Mouse (Mus musculus) kidney, postnatal 10 days (tissue): ENCODE data around the gene Mpst.

Source experiments
- DNase-seq: peaks from one replicate; pipeline ENCODE4 v3.0.0; 2021; ENCODE audit warnings: mixed read lengths

Mpst gene

DNA sequence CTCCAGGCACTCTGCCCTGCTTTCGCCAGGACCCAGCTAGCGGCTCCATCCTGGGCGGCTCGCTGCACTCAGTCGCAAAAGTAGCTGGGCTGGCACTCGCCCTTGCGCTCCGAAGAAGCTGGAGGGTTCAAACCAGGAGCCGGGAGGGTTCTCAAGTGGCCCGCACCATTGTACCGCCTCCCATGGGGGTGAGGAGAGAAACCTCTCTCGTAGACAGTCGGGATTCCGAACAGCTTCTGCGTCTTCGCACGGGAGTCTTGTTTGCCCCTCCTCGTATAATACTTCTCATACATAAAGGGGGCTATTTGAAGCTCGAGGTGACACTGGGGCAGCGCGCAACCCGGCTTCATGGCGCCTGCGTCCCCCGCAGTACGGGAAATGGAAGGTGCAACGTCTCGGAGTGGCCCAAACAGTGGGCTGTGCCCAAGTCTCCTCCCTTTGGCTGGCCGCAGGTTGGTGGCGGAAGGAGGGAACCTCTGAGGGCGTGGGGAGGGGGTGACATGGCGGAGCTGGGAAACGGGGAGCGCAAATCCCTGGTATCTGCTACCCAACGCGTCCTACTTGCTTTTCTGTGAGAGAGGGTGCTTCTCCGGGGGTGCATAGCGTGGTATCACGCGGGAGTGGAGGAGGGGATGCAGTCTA, at the start of gene Mpst:
TSS of gene Mpst (plus strand) at position 124 of the 642 bp plus-strand sequence.
- peak; percentile 92 for DNase-seq

DNA sequence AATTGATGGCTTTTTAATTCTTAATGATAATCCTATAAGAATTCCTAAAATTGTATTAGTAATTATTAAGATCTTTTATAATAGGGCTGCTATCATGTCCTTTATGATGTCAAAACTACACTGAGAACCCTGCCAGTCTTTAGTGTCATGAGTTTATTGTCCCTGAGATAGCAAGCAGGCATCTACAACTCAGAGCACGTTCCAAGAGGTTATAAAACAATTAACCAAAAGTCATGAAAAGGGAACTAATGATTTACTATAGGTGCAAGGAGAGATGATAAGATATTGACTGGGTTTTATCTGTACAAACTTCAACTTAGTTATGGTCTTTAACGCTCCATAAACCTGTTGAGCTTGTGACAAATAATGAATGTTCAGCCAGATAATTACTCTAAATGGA, 40.3 kb upstream of the Mpst start:
- DNase-seq, result no peak

DNA sequence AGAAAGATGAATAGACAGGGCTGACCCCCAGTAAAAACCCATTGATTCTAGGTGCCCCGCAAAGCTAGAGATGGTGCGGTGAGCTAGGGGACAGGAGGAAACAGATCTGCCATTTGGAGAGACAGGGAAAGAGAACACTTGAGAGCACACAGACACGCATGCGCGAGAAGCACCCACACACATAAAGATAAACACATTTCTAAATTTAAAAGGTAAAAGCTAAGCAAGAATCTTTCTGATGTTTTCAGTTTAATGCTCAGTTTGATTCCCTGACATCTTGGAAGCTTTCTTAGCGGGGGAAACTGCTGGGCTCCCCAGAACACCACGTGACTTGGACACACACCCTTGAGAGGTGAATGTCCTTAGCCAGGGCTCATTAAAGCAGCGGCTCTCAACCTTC, 39.3 kb upstream of the Mpst start:
- DNase-seq, result no peak

DNA sequence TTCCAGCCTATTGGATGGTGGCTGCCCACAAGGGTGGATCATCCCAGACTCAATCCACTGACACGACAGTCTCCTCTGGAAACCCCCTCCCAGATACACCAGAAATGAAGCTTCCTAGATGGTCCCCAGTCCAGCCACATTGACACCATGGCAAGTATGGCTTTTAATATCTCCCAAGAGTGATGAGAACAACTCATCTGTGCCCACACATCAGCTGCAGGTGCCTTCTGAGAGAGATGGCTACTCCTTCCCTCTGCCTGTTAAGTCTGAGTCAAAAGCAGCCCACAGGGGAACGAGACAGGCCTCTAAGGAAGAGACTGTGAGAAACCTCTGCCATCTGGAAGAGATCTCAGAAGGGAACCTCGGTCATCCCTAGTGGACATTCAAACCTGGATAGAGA, 38.4 kb upstream of the Mpst start:
- DNase-seq, result no peak

DNA sequence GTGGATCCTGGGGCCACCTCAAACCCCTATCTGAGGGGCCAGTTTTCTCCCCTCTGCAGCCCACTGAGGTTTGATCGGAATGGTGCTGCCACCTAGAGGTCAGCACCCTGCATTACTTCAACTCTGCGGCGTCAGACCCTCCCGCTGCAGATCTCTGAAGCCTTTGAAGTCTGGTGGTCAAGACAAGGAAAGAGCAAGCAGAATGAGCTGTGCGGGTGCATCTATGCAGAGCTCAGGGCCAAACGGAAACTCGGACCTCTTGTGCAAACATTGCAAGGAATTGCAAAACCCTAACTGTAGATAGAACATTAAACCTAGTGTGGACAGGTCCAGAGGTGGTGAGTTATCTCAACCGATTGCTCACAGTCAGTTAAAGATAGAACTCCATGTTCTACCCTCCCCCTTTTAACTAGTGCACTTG, 37.3 kb upstream of the Mpst start:
- peak; percentile 49 for DNase-seq

DNA sequence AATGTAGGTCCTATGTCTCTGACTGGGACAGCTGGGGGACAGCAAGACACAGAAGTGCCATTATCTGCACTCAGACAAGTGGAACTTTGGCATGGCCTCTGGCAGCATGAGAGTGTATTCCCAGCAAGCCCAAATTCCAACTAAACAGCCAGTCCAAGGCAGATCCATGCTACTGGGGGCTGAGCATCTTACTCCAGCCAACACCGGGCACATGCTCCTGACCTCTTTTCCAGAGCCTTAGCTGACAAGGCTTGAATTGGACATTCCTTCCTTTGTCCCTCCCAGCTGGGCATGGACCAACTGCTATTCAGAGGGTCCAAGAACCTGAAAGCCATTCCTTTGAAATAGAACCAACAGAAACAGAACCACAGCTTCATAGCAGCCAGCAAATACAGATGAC, 36.6 kb upstream of the Mpst start:
- DNase-seq, result no peak

DNA sequence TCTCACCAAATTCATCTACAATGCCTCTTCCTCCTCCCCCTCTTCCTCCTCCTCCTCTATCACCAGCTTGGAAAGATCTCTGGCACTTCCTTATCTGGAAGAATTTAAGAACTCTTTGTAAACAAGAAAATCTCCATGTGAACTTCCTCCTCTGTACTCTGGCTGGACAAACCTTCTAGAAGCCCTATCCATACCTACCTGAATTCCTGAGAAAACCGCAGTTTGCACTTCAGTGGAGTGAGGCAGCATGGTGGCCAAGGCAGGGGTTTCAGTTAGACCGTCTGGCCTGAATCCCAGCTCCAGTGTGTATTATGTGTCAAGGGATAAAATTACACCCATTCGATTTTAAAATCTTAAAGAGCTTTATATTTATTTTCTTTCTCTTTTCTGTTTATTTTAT, 33.4 kb upstream of the Mpst start:
- no peak for DNase-seq

DNA sequence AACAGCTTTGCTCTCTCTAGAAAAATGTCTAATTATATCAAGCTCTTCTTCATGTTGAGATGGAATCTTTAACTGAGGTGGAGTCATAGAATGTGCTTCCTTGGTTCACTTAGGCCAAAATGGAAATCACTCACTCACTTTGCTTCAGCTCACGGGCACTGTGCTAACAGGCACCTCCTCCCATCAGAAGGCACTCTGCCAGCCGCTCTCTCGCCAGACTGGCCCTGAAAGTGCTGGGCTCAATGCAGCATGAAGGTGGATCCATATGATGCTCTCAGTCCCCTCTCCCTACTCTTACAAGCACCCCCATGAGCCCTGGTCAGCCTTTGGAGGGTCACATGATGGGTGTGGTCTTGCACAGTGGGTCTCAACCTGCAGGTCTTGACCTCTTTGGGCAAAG, 32.0 kb upstream of the Mpst start:
- no peak for DNase-seq

DNA sequence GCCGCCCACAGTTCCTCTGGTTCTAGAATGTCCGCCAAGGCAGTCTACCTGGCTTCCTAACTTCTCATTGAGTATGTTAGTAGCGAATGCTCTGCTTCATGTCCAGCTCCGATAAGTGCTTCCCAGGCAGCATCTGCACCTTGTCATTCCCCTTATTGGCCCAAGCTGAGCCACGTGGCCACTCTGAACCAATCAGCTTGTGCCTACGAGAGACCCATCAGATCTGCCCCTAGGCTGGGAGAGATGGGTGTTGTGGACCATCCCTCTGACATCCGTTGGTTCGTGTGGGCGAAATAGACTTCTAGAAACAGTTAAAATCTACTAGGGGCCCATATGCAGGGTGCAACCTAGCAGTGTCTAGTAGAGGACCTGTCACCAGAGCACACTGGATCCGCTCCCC, 28.4 kb upstream of the Mpst start:
- DNase-seq, result no peak

DNA sequence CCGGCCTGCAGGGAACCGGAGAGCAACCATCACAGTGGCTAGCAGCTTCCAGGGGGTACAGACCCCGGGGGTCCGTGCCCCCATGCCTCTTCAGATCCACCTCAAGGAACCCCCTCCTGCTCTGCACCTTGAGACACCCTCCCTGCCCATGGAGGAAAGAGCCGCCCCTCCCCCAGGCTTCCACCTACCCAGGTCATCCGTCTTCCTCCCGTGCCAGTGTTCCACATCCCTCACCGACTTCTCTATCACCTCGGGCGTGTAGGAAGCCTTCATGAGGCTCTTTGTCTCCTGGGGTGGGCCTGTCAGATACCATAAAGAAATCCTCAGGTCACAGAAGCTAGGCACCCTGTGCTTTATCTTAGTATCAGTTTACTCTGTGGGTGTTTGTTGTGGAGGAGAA, 27.7 kb upstream of the Mpst start:
- no peak for DNase-seq

DNA sequence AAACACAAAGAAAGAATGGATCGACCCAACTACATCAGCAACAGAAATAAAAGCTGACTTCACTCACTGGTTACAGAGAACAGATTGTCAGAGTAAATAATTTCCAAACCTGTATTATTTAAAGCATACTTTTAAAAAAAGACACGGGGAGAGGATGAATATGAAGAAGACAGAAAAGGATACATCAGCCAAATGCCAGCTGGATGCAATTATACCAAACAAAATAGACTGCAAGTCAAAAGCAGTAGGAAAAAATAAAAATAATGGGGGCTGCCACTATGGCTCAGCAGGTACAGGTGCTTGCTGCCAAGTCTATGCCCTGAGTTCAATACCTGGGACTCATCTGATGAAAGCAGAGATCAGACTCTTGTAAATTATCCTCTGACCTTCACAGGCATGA, 26.0 kb upstream of the Mpst start:
- DNase-seq, result no peak

DNA sequence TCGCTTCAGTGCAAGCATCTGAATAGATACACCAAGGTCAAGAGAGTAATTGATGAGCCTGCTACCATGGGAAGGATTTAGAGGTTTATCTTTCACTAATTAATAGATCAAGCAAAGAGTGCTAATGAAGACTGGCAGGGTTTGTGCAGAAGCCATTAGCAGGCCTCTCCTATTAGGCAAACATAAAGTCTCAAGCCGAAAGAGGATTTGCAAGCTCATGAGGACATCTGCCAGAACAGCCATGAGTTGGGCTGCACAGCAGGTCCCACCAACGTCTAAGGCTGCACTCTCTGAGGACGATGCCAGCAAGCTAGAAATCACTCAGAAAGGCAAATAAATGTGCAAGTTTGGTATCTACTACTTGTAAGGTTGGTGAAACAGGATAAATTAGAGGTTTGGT, 25.5 kb upstream of the Mpst start:
- no peak for DNase-seq

DNA sequence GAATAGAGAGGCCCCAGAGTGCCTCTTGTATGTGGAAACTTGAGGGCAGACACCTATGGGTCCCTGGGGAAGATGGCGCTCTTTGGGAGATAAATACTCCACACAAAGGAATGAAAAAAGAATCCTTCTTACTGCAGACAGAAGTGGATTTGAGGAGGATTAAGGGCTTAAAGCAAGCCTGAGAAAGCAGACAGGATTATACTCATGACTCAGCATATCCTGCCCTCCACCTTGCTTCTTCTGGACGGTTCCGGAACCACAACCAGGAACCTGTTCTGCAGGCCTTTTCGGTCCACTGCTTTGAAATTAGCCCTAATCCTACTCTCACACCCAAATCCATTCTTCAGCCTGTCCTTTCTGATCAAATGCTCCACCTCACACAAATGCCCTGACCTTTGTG, 24.1 kb upstream of the Mpst start:
- no peak for DNase-seq

DNA sequence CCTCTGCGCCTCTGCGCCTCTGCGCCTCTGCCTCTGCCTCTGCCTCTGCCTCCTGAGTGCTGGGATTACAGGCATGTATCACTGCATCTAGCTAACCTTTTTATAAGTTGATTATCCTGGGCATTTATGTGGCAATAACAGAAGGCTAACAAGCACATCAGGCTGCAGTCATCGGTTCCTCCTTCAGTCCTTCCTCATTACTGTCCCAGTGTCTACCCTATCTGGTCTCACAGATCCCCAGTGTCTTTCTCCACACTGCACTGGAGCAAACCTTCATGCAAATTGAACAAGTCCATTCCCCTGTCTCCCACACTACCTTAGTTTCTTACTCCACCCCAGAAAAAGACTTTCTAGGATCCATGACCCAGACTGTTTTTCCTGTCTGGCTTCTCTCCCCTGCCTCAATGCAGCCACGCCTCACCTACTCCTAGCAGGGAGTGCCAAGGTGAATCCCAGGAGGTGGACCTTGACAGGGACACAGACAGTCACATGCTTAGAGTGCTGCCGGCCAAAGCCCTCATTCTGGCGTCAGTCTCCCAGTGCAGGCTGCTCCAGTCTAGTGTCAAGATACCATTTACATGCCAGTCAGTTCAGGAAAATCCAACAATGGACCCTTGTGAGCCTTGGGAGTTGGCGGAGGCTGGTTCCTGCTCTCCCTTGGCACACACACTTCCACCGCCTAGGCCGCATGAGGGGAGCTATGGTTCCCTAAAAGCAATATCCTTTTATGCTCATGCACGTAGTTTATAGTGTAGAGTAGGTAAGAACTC, 22.6 kb upstream of the Mpst start:
- peak; percentile 68 for DNase-seq

DNA sequence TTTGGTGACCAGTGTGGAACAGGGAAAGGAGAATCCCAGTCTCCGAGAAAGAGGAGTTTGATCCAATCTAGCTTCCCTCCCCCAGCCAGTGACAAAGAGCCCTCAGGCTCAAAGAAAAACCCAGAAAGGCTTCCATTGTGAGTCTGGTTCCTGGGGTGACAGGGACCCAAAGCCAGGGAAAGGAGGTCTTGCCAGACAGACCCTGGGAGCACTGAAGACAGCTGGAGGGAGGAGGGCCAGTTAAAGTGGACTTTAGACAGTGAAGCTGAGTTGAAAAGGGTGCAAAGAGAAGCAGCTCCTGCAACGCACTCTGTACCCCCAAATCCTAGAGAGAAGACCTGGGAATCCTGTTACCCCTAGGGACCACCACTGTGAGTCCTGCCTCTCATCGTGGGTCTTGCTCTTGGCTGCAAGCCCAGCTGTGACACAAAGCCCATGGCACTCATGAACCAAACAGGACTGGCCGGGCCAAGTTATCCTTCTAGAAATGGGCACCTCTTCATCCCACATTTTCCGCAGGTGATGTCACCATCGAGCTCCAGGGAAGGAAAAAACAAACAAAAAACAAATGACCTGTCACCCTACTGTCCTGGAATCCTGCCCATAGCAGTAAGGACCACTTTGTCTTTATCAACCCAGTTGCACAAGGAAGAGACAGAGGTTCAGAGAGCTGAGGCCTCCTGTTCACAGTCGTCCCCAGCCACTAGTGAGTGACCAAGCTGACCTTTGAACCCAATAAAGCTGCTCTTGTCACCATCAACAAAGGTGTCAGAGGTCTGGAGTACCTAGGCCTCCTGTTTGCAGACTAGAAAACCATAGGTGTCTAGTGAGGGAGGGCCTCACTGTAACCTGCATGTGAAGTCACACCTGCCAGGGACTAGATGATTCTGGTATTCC, 21.7 kb upstream of the Mpst start:
- DNase-seq, result no peak

DNA sequence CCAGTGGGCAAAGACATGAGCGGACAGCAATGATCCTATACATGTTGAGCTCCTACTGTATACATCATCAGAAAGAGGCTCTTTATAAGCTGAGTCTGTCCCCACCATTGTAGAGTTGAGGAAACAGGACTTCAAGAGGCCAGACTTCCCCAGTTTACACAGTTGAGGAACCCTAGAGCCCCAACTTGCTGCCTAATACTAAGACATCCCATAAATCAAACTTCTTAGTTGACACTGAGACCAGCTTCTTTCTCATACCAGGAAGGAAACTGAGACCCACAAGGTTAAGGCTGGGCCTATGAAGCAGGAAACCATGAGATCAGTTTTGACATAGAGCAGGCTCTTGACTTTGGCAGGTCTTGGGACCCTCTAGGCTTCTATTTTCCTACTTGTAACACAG, 20.7 kb upstream of the Mpst start:
- DNase-seq, result no peak

DNA sequence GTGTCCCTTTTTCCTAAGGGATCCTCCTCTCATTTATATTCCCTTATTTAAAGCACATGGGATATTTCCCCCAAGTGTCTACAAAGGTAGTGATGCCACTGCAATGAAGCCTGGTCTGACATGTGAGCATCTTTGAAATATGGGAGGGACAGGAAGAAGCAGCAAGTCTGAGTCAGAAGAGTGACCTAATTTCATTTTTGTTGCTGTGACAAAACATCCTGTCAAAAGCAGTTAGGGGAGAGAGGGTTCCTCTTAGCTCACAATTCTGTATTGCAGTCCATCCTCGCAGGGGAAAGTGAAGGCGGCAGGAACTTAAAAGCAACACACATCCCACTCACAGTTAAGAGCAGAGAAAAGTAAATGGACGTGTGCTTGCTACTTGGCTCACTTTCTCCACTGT, 15.4 kb upstream of the Mpst start:
- DNase-seq, result no peak

DNA sequence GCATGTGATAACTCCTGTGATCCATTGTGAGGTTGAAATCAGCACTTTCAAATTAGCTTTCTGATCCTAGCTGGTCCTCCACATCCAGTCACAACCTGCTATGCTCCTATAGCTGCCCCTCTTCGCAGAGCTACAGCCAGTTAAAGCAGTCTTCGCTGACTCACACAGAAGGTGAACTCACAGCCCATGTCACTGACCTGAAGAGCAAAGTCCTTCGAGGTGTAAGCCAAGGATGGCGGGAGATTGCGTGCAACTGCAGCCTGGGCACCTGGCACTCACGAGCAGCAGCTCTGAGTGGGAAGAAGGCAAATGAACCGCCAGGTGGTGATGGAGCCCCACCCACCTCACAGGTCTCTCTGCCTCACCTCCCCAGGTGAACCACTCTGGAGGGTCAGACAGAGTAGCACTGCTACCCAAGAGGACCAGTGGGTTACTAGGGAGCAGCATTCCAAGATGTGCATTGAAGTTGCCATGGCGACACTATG, 10.7 kb upstream of the Mpst start, which contains the start of gene Tex33:
TSS of gene Tex33 (minus strand) at position 435 of the 485 bp plus-strand sequence.
- no peak for DNase-seq

DNA sequence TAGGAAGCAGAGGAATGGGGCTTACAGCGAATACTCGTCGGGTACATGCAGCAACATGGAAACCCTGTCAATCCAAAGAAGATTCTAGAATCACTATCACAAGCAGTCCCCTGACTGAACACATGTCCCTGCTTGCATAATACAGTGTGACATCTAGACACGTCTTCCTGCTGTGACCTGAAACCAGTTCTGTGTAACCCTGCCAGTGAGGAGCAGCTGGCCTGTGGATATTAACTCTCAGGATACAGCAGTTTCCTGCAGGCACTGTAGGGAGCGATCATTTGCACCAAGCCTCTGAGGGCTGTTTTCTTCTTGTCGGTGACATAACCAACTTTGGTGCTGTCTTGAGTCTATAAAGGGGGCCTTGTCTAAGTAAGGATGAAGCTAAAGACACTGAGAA, 4.9 kb upstream of the Mpst start:
- DNase-seq, result no peak

DNA sequence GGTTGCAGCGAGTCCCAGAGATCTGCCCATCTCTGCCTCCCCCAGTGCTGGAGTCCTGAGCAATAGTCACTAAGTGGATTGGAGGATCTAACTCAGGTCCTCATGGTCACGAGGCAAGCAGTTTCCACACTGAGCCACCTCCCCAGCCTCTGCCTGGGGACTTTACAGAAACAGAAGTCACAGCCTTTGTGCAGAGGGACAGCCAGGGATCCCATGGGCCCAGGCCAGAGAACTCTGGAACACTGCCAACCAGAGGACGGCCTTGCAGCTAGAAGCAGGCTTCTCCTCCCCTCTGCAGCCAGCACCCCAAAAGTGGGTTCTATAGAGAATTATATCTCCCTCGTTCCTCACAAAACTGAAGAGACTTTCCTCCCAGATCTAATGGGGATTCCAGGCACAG, 4.3 kb upstream of the Mpst start:
- DNase-seq, result peak; percentile 83

DNA sequence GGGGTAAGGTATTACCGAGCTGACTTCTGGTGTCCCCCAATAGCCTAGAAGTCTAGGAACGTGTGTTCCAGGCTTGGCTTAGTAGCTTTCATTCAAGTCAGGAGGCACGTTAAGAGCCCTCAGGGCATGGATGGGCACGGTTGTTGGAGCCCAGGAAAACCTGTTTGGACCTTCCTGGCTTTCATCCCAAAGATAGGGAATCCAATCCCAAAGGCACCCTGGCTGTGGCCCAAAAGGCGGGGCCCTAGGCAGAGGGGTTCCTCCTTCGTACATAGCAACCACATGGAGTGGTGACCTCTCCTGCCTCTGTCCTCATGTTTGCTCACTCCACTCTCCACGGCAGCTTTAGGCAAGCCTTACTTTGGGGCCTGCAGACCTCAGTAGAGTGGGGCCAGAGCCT, 3.8 kb upstream of the Mpst start:
- peak; percentile 49 for DNase-seq

DNA sequence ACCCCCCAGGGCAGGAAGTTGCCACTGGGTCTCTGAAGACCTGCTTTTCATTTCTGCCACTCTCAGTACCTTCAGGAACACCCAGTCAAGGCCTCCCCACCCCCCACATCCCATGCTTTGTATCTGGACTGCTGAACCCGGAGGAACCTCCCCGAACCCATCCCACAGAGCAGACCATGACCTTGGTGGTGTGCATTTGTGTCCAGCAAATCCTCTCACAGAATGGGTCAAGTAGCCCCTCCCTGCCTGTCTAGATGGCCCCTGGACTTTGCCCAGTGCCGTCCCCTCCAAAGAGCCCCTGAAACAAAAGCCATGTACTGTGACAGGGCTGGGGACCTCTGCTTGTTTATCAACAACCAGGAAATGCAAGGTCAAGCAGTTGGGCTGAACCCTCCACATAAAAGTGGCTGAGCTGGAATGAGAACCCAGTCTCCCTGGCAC, 2.9 kb upstream of the Mpst start:
- DNase-seq, result peak; percentile 82

DNA sequence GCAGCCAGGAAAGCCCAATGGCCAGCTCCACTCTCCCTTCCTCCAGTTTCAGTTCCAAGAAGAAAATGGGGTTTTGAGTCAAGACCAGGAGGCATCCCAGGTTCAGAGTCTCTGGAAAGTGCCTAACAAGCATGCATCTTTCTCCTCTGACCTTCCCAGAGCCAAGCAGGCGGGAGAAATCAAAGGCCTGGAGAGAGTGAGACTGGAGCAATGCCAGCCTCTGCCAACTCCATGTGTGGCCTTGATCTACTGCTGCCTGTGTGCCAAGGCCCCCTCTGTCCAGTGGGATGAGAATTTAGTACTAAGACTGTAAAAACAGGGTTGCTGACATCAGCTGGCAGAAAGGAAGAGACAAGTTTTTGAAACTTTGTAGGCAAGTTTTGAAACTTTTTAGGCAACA, 2.3 kb upstream of the Mpst start:
- DNase-seq, result peak; percentile 77
